Mouse (Mus musculus): ENCODE results near the gene Olfr323.

GRCm38 (mm10) chr11:58618369-58618768 is 11.9 kb downstream of the Olfr323 start:
- TF ChIP-seq CTCF (IDR thresholded peaks at IDR 0.05; ENCODE audit: borderline replicate concordance, control insufficient read depth, extremely low read depth, insufficient read depth, low read length, poor library complexity) (no peak), POLR2A (IDR thresholded peaks at IDR 0.05; ENCODE audit: control insufficient read depth, extremely low read depth, insufficient read depth, low read length, poor library complexity) (no peak)

Measured in thymus, adult 2 months (tissue).